Mouse (Mus musculus) lung, postnatal 0 days (tissue): ENCODE data around the gene Ankdd1a.

Experiments
- CTCF ChIP-seq: IDR thresholded peaks from 2 replicates; pipeline ENCODE4 v1.5.1; 2016; ENCODE audit warnings: antibody characterized with exemption, mild to moderate bottlenecking
- EP300 ChIP-seq: IDR thresholded peaks from 2 replicates; pipeline ENCODE4 v1.6.1; 2016; ENCODE audit warnings: antibody characterized with exemption, mild to moderate bottlenecking, control low read depth

DNA sequence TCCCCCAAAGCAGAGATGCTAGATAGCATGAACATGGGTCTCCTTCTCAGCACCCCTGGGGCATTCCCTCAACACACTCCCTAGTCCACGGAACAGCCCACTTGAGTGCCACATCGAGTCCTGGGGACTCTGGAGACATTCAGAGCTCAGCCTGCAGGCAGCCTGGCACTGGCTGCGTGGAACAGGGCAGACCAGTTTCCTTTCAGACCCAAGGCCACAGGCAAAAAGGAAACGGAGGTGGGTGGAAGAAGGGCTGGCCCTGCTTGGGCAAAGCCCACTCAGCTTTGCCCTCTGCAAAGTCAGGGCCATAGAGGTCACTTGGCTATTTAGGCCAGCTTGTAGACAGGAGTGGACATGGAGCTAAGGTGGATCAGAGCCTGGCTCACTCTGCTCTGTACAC lies 27.9 kb upstream of the Ankdd1a start:
- TF ChIP-seq CTCF (no peak), EP300 (no peak)
